Mouse (Mus musculus) ES-E14 (cell line): ENCODE results near the gene Lrrc1.

Experiments used
- CHD2 ChIP-seq: IDR thresholded peaks from 2 replicates; pipeline ENCODE4 v1.6.1; 2014; ENCODE audit warnings: mild to moderate bottlenecking, low read depth, low read length, inconsistent platforms
- MAFK ChIP-seq: IDR thresholded peaks from 2 replicates; pipeline ENCODE4 v1.6.1; 2014; ENCODE audit warnings: mild to moderate bottlenecking, low read depth, low read length, inconsistent platforms; ENCODE audit not compliant: insufficient read depth
- ZC3H11A ChIP-seq: IDR thresholded peaks from 2 replicates; pipeline ENCODE4 v1.6.1; 2012; ENCODE audit warnings: low read depth, mild to moderate bottlenecking, inconsistent platforms, low read length, borderline replicate concordance
- ZNF384 ChIP-seq: IDR thresholded peaks from 2 replicates; pipeline ENCODE4 v1.6.1; 2012; ENCODE audit warnings: low read depth, low read length, inconsistent platforms

GRCm38 (mm10) chr9:77496540-77497062, 48.1 kb downstream of the Lrrc1 start:
- TF ChIP-seq CHD2 (no peak), ZNF384 (no peak), MAFK (no peak), ZC3H11A (no peak)
